Mouse (Mus musculus) inflammation-experienced regulatory T-cells, adult 6 months (primary cell): Measurements from ENCODE around the gene Tcl1b2. TPM values are rescaled to one million over a fixed set of nuclear protein-coding genes. Genes with fewer than 3 reads are reported as not detected.
"Not testable (repeated sequence)": the region's sequence is repeated elsewhere in the genome, so short reads cannot be mapped to it uniquely, and the experiment has no call there.

ENCODE experiments used
- ATAC-seq: one replicate; pipeline ENCODE4 v1.8.0; 2017
- polyA plus RNA-seq, 3 experiments: library from polyadenylated mRNA; unstranded; fragments of 100-300 nt; shearing (Covaris generic); gene quantifications; one replicate each; pipeline ENCODE4 v1.2.1; 2017

Tcl1b2 gene
- not detected for polyA plus RNA-seq

- no peak for ATAC-seq
Measured at GRCm38 (mm10) chr12:105145714-105146113, at the start of gene Tcl1b2. TSS of gene Tcl1b2 (plus strand) at chr12:105146014.

GRCm38 (mm10) chr12:105099466-105100044 is 46.3 kb upstream of the Tcl1b2 start:
- no peak for ATAC-seq

GRCm38 (mm10) chr12:105102901-105103300 is 42.9 kb upstream of the Tcl1b2 start:
- no peak for ATAC-seq

- no peak for ATAC-seq
Measured at GRCm38 (mm10) chr12:105104036-105104435, 41.8 kb upstream of the Tcl1b2 start.

GRCm38 (mm10) chr12:105105326-105105725 is 40.5 kb upstream of the Tcl1b2 start:
- no peak for ATAC-seq

- no peak for ATAC-seq
Measured at GRCm38 (mm10) chr12:105108856-105109255, 37.0 kb upstream of the Tcl1b2 start.

- no peak for ATAC-seq
Measured at GRCm38 (mm10) chr12:105109406-105109805, 36.4 kb upstream of the Tcl1b2 start.

GRCm38 (mm10) chr12:105109812-105110211 is 36.0 kb upstream of the Tcl1b2 start:
- ATAC-seq = no peak

- no peak for ATAC-seq
Measured at GRCm38 (mm10) chr12:105112321-105112988, 33.4 kb upstream of the Tcl1b2 start.

GRCm38 (mm10) chr12:105116648-105117047 is 29.2 kb upstream of the Tcl1b2 start:
- no peak for ATAC-seq

- no peak for ATAC-seq
Measured at GRCm38 (mm10) chr12:105125362-105125761, 20.5 kb upstream of the Tcl1b2 start.

- ATAC-seq = no peak
Measured at GRCm38 (mm10) chr12:105126516-105126915, 19.3 kb upstream of the Tcl1b2 start.

- no peak for ATAC-seq
Measured at GRCm38 (mm10) chr12:105127607-105128006, 18.2 kb upstream of the Tcl1b2 start.

GRCm38 (mm10) chr12:105129494-105130205 is 16.2 kb upstream of the Tcl1b2 start:
- not testable (repeated sequence) for ATAC-seq

GRCm38 (mm10) chr12:105134167-105134566 is 11.6 kb upstream of the Tcl1b2 start:
- ATAC-seq = not testable (repeated sequence)

GRCm38 (mm10) chr12:105134826-105135225 is 11.0 kb upstream of the Tcl1b2 start:
- not testable (repeated sequence) for ATAC-seq

- ATAC-seq = not testable (repeated sequence)
Measured at GRCm38 (mm10) chr12:105137729-105138128, 8.1 kb upstream of the Tcl1b2 start.

- no peak for ATAC-seq
Measured at GRCm38 (mm10) chr12:105143096-105143495, 2.7 kb upstream of the Tcl1b2 start.

- ATAC-seq = not testable (repeated sequence)
Measured at GRCm38 (mm10) chr12:105144928-105145327, 886 bp upstream of the Tcl1b2 start.

- ATAC-seq = not testable (repeated sequence)
Measured at GRCm38 (mm10) chr12:105155286-105155685, 9.5 kb downstream of the Tcl1b2 start.

GRCm38 (mm10) chr12:105158842-105159241 is 13.0 kb downstream of the Tcl1b2 start:
- ATAC-seq = no peak

- no peak for ATAC-seq
Measured at GRCm38 (mm10) chr12:105159390-105159789, 13.6 kb downstream of the Tcl1b2 start, which contains the start of gene Tcl1b1. TSS of gene Tcl1b1 (plus strand) at chr12:105159690.

GRCm38 (mm10) chr12:105166734-105167133 is 20.9 kb downstream of the Tcl1b2 start:
- no peak for ATAC-seq

GRCm38 (mm10) chr12:105173366-105173765 is 27.6 kb downstream of the Tcl1b2 start:
- no peak for ATAC-seq
